Comparison of ENCODE assay signal across 8 mouse cellular contexts in the genomic region with DNA sequence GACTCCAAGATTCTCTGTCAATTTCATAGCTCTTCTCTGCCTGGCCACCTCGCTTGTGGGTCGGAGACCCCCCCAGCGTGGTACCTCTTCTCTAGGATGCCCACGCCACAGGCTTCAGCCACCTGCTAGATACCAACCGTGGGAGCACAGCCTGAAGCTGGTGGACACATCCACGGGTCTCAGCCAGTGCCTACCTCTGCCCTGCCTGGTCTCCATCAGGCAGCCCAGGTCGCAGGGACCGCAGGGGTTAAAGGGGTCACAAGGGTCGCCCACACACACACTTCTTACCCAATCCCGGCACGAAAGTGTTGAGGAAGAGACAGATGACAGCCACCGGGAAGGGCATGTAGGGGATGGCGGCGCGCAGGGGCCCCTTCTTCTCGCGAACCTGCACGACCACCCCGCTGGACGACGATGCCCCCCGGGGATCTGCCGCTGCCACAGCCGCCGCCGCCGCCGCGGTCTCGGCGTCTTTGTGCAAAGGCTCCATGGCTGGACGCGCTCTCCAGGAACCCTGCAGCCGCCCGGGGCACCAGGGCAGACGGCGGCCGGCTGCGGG. TPM values are rescaled to one million over a fixed set of nuclear protein-coding genes. Genes with fewer than 3 reads are reported as not detected.
DNase-seq lines count a peak whose midpoint lies in the region; ATAC-seq lines count a peak whose summit lies in the region.

No protein-coding gene starts in this region.

- H3K4me2 ChIP-seq in lung, embryonic 15.5 days, result peak overlapping the region; percentile 81
- H3K4me2 ChIP-seq in forebrain, embryonic 11.5 days (ENCODE audit: low read depth, low read length, severe bottlenecking), result peak overlapping the region; percentile 79
- peak overlapping the region; percentile 90 for H3K4me2 ChIP-seq in limb, embryonic 11.5 days (ENCODE audit: low read depth, severe bottlenecking)
- H3K4me2 ChIP-seq in neural tube, embryonic 14.5 days (ENCODE audit: low read depth, low read length), result peak overlapping the region; percentile 84

- H3K27me3 ChIP-seq in lung, embryonic 15.5 days, result peaks cover 58% of the 10 kb centered on the region
- H3K27me3 ChIP-seq in forebrain, embryonic 11.5 days (ENCODE audit: control insufficient read depth, insufficient read depth, low read length), result peaks cover 20% of the 10 kb centered on the region
- H3K27me3 ChIP-seq in limb, embryonic 11.5 days (ENCODE audit: control insufficient read depth, insufficient read depth, low read length), result peaks cover 26% of the 10 kb centered on the region
- H3K27me3 ChIP-seq in neural tube, embryonic 14.5 days (ENCODE audit: control insufficient read depth, insufficient read depth, low read length), result peaks cover 7% of the 10 kb centered on the region

- H3K9me3 ChIP-seq in lung, embryonic 15.5 days, result no peaks in the 10 kb centered on the region
- H3K9me3 ChIP-seq in forebrain, embryonic 11.5 days (ENCODE audit: control insufficient read depth, low read length), result no peaks in the 10 kb centered on the region
- no peaks in the 10 kb centered on the region for H3K9me3 ChIP-seq in limb, embryonic 11.5 days (ENCODE audit: control insufficient read depth, low read length)
- H3K9me3 ChIP-seq in neural tube, embryonic 14.5 days (ENCODE audit: control insufficient read depth, low read length), result no peaks in the 10 kb centered on the region

- H3K9ac ChIP-seq in lung, embryonic 15.5 days, result no peak overlapping the region; the same call in 1 of the 2 replicates
- H3K9ac ChIP-seq in forebrain, embryonic 11.5 days (ENCODE audit: low read length), result peak overlapping the region; percentile 43
- peak overlapping the region; percentile 37; the same call in 1 of the 2 replicates for H3K9ac ChIP-seq in limb, embryonic 11.5 days (ENCODE audit: low read length)
- peak overlapping the region; percentile 64 for H3K9ac ChIP-seq in neural tube, embryonic 14.5 days (replicated peaks; ENCODE audit: low read depth, low read length)

- H3K4me1 ChIP-seq in lung, embryonic 15.5 days, result peaks cover 20% of the 10 kb centered on the region
- H3K4me1 ChIP-seq in forebrain, embryonic 11.5 days (replicated peaks; ENCODE audit: control insufficient read depth, insufficient read depth, low read length), result peaks cover 10% of the 10 kb centered on the region; the same call in 1 of the 2 replicates
- H3K4me1 ChIP-seq in limb, embryonic 11.5 days (ENCODE audit: control insufficient read depth, insufficient read depth, low read length), result peaks cover 16% of the 10 kb centered on the region
- H3K4me1 ChIP-seq in neural tube, embryonic 14.5 days (ENCODE audit: control insufficient read depth, insufficient read depth, low read length), result no peaks in the 10 kb centered on the region

- DNase-seq in lung, adult 18-20 months, result no peak
- no peak for DNase-seq in forebrain, embryonic 11.5 days (ENCODE audit: low spot score)
- DNase-seq in limb, embryonic 11.5 days (ENCODE audit: low spot score), result no peak
- DNase-seq in layer of hippocampus, postnatal 10 days (ENCODE audit: low spot score in 2 of 2), result no peak
- DNase-seq in testis, postnatal 14 days (ENCODE audit: low spot score), result no peak
- no peak for DNase-seq in layer of hippocampus, adult 9-10 months (ENCODE audit: low spot score)

- no peak overlapping the region for H3K27ac ChIP-seq in lung, embryonic 15.5 days
- no peak overlapping the region for H3K27ac ChIP-seq in forebrain, embryonic 11.5 days (ENCODE audit: low read depth, low read length)
- H3K27ac ChIP-seq in limb, embryonic 11.5 days (replicated peaks; ENCODE audit: low read depth, low read length), result no peak overlapping the region
- H3K27ac ChIP-seq in neural tube, embryonic 14.5 days (ENCODE audit: low read depth, low read length), result peak overlapping the region; percentile 22; the same call in 1 of the 2 replicates

- 0 out of 2 replicates have a peak, but pooled peaks have one; percentile 35 for ATAC-seq in lung, embryonic 15.5 days (ENCODE audit: borderline replicate concordance, extremely low read depth, low FRiP score, low TSS enrichment)
- ATAC-seq in forebrain, embryonic 11.5 days (replicated peaks; ENCODE audit: low FRiP score), result no peak
- ATAC-seq in limb, embryonic 11.5 days (ENCODE audit: insufficient number of reproducible peaks, low FRiP score, low TSS enrichment, low read depth), result peak; percentile 41
- ATAC-seq in neural tube, embryonic 14.5 days (ENCODE audit: low read depth), result peak; percentile 26; the same call in 1 of the 2 replicates

- no peaks in the 10 kb centered on the region for H3K36me3 ChIP-seq in lung, embryonic 15.5 days
- no peaks in the 10 kb centered on the region for H3K36me3 ChIP-seq in forebrain, embryonic 11.5 days (ENCODE audit: control insufficient read depth, insufficient read depth, low read length)
- no peaks in the 10 kb centered on the region for H3K36me3 ChIP-seq in limb, embryonic 11.5 days (ENCODE audit: control insufficient read depth, insufficient read depth, low read length)
- no peaks in the 10 kb centered on the region for H3K36me3 ChIP-seq in neural tube, embryonic 14.5 days (ENCODE audit: control insufficient read depth, insufficient read depth, low read length)

- WGBS in lung, embryonic 15.5 days, result 3% methylated on average over 37 of the region's 39 CpGs
- WGBS in forebrain, embryonic 11.5 days, result 3% methylated on average over 39 of the region's 39 CpGs
- 3% methylated on average over 38 of the region's 39 CpGs for whole genome bisulfite sequencing in limb, embryonic 11.5 days
- 4% methylated on average over 35 of the region's 39 CpGs for WGBS in neural tube, embryonic 14.5 days

- H3K4me3 ChIP-seq in lung, embryonic 15.5 days, result peak overlapping the region; percentile 40
- peak overlapping the region; percentile 41 for H3K4me3 ChIP-seq in forebrain, embryonic 11.5 days (ENCODE audit: low read depth, low read length)
- peak overlapping the region; percentile 47 for H3K4me3 ChIP-seq in limb, embryonic 11.5 days (ENCODE audit: low read depth, low read length)
- H3K4me3 ChIP-seq in neural tube, embryonic 14.5 days (ENCODE audit: low read depth, low read length), result peak overlapping the region; percentile 50

RNA-seq across cellular contexts. Expression of a gene that starts 0.4 kb away (rescaled TPM):
- polyA plus RNA-seq in lung, embryonic 15.5 days (2015; fragmentation: Nextera tagmentation; extraction: Ambion mirVana), result 0.17 and 0.30 TPM in 2 replicates
- polyA plus RNA-seq in forebrain, embryonic 11.5 days (2014; fragmentation: Nextera tagmentation; extraction: Ambion mirVana), result 0.55 and 1.1 TPM in 2 replicates
- polyA plus RNA-seq in limb, embryonic 11.5 days (2014; fragmentation: Nextera tagmentation; extraction: Ambion mirVana), result 0.41 and 0.93 TPM in 2 replicates
- polyA plus RNA-seq in neural tube, embryonic 14.5 days (2014; fragmentation: Nextera tagmentation; extraction: Ambion mirVana), result 19.5 and 27.7 TPM in 2 replicates
- total RNA-seq in layer of hippocampus, postnatal 10 days (2021), result 100 to 1,000 TPM; 192 to 204 TPM
